Mouse (Mus musculus) heart, postnatal 10 days (tissue): ENCODE results near the gene Pacs1. TPM values are rescaled to one million over a fixed set of nuclear protein-coding genes. Genes with fewer than 3 reads are reported as not detected.
"Not testable (repeated sequence)": the region's sequence is repeated elsewhere in the genome, so short reads cannot be mapped to it uniquely, and the experiment has no call there.

Experiments
- DNase-seq, 2 experiments: peaks; one replicate each; pipeline ENCODE4 v3.0.0; 2021
- intact Hi-C: fragments of 180-260 bp; cut with DNase I; formaldehyde crosslinking; loops from one replicate; pipeline ENCODE4 v1.15.1; 2025
- total RNA-seq, 2 experiments: library from RNA; stranded (reverse); gene quantifications; 2 replicates each; pipeline ENCODE4 v1.2.3; 2021

Pacs1 gene
- total RNA-seq, 2 experiments from 2014 or later: 24.5 to 27.8 TPM

DNA sequence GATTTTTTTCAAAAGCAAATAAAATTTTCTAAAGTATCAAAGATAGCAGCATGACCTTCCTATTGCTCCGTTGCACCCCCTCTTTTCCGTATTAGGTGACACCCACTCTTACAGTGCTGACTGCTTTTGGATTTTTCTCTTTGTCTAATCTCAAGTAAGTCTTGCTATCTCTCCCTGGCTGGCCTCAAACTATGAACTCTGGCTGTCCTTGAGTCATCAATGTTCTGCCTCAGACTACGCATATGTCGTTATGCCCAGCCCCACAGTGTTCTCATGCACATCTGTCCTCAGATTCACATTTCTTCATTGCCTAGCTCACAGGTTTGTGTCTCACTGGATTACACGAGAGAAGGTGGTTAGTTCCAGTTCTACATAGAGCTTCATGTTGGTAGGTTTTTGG is 3.5 kb downstream of the Pacs1 start:
- intact Hi-C loops: no loop called here
- no peak for DNase-seq

DNA sequence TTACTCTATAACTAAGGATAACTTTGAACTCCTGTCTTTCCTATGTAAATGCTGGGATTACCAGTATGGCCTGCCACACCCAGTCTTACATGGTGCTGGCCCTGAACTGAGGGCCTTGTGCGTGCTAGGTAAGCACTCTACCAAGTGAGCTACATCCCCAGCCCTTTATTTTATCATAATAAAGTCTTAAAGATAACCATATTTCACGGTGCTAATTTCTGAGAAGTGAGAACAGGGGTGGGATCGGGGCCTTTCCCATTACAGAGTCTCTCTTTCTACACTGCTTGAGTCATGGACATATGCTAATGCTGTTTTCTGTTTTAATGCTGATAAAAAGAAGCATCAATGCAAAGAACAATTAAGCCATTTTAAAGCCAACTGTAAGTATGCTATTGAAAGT is 4.0 kb downstream of the Pacs1 start:
- no peak for DNase-seq
- intact Hi-C loops: no loop called here

DNA sequence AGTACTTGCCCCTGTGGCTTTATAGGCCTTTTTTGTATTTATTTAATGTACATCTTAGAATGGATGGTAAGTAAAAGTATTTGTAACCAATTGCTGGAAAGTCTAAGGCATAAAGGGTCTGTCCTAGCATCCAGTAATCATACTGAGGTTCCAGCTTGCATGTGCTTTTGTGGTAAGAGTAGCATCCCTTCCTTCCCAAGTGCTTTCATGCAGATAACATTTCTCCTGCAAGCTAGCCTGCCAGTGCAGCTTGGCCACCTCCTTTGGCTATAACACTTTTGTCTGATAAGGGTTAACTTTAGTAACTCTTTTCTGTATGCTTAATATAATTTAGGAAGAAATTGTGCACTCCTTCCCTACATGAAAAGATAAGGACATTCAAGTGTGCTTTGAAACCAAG is 4.9 kb downstream of the Pacs1 start:
- intact Hi-C loops: no loop called here

DNA sequence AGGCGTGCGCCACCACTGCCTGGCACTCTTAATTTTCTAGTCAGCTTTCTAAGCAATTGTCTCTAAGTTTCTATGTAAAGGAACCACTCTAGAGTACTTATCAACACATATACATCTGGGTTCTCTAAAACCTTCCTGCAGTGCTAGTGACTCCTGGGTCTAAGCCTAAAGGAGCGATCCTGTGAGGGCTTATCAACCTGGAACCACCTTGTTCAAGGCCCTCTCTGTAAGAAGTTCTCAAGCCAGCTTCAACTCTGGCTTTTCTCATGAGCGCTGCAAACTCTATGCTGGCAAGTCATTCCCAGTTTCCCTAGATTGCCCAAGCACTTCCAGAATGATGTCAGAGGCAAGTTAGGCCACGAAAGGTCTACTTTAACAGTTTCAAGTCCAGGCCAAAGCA is 5.9 kb downstream of the Pacs1 start:
- intact Hi-C loops: no loop called here
- no peak for DNase-seq

More for the DNA sequence above, 4.9 kb downstream of the Pacs1 start:
- DNase-seq: no peak

DNA sequence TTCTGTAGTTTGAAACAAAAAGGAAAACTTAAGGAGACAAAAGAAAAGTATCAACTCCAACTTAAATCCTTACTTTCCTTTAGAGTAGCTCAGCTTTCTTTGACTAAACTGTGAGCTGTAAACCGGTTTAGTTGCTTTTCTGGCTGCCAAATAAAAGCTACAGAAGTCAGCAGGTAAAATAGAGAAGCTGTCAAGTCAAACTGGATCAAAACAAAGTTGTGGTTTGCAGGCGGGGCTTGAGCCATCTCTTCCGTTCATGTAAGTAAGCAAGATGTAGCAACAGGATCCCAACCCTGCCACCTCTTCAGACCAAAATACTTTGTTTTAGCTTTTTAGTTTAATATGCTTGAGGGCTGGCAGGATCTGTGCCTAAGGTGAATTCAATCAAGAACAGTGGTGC is 15.8 kb downstream of the Pacs1 start:
- intact Hi-C loops: no loop called here
- peak in 1 of 2 experiments; percentile 21 for DNase-seq

DNA sequence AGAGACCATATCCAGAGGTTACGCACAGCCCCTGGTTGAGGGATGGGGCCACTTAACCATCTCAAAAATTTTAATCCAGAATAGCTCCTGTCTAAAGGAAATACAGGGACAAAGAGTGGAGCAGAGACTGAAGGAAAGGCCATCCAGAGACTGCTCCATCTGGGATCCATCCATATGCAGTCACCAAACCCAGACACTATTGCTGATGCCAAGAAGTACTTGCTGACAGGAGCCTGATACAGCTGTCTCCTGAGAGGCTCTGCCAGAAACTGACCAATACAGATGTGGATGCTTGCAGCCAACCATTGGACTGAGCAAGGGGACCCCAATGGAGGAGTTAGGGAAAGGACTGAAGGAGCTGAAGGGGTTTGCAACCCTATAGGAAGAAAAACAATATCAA is 35.9 kb downstream of the Pacs1 start:
- DNase-seq: peak; percentile 49 to 50
- intact Hi-C loops: not testable (repeated sequence)

DNA sequence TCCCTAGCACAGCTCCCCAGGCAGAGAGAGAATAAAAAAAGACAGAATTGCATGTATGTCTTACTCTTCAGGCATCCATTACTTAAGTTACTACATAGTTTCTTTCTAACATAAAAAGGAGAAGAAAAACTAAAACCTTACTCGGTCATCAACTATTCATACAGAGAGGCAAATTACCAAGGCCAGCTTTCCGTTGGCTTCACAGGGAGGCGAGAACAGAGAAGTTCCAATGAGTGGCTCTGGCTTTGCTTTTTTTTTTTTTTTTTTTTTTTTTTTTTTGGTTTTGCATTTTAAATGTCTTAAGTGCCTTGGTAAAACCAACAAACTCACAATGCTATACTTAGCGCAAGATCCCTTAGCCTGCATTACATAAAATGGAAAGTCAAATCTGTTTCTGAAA is 40.2 kb downstream of the Pacs1 start:
- no peak for DNase-seq
- intact Hi-C loops: no loop called here

DNA sequence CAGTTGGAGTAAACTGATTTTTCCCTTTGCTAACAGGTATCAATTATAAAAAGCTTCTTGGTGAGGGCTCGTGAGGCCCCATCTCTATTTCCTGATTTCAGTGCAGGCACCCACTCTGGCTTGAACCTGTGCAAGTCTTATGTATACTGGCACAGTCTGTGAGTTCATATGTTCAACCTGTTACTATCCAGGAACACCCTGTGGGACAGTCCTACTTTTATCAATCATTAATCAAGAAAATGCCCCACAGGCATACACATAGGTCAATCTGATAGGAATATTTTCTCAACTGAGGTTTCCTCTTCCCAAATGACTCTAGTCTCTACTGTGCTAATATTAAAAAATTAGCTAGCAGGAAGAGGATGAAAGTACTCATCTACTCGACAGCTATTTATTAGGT is 42.8 kb downstream of the Pacs1 start:
- DNase-seq: no peak
- intact Hi-C loops: no loop called here

DNA sequence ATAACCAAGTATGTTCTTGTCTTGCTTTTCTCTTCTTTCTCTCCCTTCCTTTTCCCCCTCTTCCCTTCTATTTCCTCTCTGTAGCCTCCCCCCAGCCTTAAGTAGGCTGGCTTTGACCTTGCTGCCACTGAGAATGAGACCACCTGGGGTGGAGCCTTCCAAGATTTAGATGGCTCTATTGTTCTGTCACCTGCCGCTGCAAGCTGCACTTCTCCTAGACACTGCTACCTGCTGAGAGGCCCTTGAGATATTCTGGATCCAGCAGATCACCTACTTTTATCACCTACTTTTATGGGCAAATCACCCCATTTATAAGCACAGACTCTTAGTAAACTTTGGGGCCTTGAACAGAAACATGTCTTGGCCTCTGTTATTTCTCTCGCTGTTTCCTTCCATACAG is 48.3 kb downstream of the Pacs1 start:
- intact Hi-C loops: no loop called here
- DNase-seq: no peak

DNA sequence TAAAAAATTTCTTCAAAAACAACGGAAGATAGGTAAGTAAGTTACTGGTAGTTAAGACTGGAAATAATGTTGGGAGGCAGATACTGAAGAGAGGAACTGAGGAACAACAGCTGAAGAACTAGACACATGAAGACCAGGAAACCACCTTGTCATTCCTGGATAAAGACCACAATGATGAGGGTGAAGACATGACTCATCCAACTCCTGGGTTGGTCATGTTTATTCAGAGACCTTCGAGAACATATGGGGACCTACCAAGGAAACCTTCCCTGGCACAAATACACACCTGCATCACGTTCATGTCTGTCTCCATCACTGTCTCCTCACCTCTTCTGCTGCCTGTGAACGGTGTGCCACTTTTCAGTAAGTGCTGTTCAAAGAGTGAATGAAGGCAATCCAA is 48.8 kb downstream of the Pacs1 start:
- intact Hi-C loops: no loop called here
- no peak for DNase-seq

DNA sequence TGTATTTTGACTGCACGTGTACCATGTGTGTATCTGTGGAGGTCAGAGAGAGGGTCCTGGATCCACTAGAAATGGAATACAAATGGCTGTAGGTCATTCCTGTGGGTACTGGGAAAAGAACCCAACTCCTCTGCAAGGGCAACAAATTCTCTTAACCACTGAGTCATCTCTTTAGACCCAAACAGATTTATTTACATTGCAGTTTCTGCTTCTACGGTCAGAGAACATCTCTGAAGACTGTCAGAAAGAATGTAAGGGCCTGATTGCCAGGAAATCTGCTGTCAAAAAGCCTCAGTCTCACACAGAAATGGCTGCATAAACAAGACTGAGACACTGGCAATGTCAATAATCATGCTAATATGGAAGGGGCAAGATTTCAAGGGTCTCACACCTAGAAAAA is 51.0 kb downstream of the Pacs1 start:
- DNase-seq: no peak
- intact Hi-C loops: no loop called here

DNA sequence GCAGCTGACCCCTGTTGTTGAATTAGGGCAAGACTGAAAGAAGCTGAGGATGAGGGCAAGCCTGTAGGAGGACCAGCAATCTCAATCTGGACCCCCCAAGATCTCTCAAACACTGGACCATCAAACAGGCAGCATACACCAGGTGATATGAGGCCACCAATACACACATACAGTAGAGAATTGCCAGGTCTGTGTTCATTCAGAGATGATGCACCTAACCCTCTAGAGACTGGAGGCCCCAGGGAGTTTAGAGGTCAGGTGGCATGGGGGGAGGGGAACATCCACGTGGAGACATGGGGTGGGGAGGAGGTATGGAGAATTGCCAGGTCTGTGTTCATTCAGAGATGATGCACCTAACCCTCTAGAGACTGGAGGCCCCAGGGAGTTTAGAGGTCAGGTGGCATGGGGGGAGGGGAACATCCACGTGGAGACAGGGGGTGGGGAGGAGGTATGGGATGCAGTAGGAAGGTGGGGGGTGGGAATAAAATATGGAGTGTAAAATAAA is 51.6 kb downstream of the Pacs1 start:
- intact Hi-C loops: not testable (repeated sequence)

DNA sequence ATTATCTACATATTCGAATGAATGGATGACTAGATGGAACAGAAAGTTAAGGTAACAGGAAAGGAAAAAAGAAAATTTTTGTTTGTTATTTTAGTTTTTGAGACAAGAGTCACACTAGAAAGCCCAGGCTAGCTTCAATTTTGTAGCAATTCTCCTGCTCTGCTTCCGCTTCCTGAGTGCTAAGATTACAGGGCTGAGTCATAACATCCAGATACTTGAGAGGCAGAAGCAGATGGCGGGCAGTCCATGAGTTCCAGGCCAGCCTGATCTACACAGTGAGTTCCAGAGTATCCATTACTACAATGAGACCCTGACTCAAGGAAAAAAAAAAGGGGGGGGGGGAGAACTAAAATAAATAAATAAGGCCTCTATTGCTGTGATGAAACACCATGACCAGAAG is 52.5 kb downstream of the Pacs1 start:
- no peak for DNase-seq
- intact Hi-C loops: no loop called here

More for the DNA sequence above, 51.6 kb downstream of the Pacs1 start:
- DNase-seq: not testable (repeated sequence)

DNA sequence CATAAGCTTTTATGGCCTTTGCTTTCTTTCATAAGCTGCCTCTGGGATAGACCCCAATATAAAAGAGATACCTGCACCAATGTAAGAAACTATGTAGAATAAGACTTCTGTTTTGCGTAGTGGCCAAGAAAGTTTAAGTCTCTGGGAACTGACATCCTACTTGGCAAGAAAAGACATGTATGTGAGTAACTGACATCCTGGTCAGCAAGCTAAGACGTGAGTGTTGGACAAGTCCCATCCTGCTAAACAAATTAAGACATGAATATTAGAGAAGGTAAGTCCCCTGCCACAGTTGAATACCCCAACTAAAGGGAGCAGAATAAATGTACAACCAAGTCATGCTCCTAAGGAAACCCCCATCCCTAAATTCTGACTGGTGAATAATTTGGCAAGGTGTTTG is 71.2 kb downstream of the Pacs1 start:
- no peak for DNase-seq
- intact Hi-C loops: no loop called here

DNA sequence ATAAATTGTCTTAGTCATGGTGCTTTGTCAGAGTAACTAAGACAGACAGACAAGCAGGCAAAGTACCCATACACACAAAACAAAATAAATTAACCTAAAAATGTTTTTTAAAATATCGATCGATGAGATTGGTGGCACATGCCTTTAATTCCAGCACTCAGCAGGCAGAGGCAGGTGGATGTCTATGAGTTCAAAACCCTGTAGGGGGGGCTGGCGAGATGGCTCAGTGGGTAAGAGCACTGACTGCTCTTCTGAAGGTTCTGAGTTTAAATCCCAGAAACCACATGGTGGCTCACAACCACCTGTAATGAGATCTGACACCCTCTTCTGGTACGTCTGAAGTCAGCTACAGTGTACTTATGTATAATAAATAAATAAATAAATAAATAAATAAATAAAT is 72.3 kb downstream of the Pacs1 start:
- DNase-seq, intact Hi-C loops: not testable (repeated sequence)

DNA sequence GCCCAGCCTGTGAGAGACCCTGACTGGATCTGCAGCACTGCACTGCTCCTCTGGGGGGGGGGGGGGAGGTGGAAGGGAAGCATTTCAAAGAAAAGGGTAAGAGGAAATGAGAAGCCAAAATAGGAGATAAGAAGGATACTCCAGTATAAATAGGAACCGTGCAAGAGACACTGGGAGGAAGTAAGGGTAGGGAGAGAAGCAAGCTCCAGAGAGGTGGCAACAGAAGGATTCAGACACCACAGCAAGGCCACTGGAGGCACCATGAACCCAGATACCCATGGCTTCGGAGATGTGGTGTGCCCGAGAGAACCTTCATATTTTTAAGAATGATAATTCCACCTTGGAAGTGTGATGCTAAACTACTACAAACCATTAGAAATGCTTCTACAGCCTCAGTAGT is 74.4 kb downstream of the Pacs1 start:
- intact Hi-C loops: loop anchor here (5.0 kb wide), 1 partner anchor 129 kb away; no protein-coding TSS in a partner anchor

DNA sequence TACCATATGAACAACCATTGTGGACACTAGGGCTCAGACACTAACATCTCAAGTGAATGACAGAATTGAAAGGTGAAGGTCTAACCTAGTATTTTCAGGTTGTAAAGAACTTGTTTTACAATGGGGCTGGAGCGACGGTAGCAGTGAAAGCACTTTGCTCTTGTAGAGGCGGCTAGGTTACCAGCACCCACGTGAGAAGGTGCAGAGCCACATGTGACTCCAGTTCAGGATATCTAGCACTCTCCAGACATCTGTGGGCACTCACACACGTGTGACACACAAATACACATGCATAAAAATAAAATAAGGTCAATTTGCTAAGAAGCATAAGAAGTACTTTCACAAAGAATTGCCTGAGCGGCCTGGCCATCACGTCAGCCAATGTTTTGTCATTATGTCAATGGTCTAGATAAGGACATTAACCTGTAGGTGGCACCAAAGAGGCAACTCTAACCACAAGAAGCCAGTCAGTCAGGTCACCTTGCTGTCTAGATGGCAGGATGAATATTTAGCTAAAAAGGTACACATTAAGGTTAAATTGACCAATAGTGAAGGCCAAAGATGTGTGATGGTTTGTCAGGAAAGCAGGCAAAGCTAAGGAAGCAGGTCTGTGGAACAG is 77.4 kb downstream of the Pacs1 start:
- intact Hi-C loops: loop anchor here (2.0 to 5.0 kb wide), 2 partner anchors 79 to 132 kb away; no protein-coding TSS in a partner anchor
- DNase-seq: peak; percentile 74

More for the DNA sequence above, 74.4 kb downstream of the Pacs1 start:
- no peak for DNase-seq

DNA sequence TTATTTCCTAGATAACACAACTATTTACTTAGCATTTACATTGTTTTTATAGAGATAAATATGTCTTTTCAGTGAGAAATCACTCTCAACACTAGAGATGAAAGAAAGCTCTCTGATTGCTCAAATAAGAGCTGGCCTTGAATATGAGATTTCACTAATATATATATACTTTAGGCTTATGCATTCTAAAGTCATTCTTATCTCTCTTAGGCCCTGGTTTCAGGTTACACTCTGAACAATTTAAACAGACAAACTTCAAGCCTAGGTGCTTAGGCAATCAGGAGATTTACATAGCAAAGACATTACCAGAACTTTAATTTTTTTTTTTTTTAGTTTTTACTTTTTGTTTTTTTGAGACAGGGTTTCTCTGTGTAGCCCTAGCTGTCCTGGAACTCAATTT is 80.5 kb downstream of the Pacs1 start:
- no peak for DNase-seq
- intact Hi-C loops: loop anchor here (5.0 kb wide), 1 partner anchor 155 kb away; the partner anchor contains the start of gene Cst6

DNA sequence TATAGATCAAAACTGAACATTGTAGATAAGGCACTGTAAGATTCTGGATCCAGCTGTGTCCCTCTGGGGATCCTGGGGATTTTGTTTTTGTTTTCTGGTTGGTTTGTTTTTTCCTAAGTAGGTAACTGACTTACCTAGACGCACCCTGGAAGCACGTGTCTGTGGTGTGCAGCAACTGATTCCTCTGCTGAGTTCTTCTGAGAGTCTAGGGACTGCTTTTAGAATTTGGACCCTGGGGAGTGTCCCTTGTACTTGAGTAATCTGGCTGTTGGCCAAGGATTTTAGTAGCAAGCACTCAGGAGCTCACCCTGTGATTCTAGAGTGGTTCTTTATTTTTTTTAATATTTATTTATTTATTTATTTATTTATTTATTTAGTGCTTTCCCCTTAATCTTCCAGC is 85.5 kb downstream of the Pacs1 start:
- intact Hi-C loops: no loop called here
- DNase-seq: peak in 1 of 2 experiments; percentile 6

DNA sequence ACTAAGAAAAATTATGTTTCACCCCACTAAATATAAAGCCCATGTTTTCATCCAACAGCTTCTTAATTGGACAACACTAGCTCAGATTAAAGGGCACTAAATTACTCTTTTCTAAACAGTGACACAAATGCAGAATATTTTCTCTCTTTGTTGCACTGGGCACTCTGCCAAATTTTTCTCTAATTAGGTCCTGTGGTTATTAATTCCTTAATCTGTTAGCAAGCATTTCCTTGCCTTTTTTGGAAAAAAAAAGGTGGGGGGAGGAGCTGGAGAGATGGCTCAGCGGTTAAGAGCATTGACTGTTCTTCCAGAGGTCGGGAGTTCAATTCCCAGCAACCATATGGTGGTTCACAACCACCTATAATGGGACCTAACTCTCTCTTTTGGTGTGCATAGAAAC is 91.0 kb downstream of the Pacs1 start:
- DNase-seq: no peak
- intact Hi-C loops: no loop called here

DNA sequence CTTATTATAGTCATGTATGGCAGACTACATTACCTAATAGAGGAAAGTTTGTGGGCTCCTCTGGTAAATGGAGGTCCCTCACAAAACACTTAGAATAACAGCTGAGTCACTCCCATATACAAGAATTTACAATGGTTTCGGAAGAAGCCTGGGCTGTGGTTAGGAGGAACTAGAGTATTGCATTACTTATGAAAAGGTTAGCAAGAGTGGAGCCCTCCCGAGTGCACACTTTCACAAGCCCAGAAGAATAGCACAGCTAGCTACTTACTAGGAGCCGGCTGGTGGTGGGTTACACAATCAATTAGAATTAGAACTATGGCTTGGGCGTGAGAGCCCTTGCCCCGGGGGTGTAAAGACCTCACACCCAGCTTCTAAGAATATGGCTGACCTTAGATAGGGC is 94.3 kb downstream of the Pacs1 start:
- DNase-seq: no peak
- intact Hi-C loops: no loop called here

DNA sequence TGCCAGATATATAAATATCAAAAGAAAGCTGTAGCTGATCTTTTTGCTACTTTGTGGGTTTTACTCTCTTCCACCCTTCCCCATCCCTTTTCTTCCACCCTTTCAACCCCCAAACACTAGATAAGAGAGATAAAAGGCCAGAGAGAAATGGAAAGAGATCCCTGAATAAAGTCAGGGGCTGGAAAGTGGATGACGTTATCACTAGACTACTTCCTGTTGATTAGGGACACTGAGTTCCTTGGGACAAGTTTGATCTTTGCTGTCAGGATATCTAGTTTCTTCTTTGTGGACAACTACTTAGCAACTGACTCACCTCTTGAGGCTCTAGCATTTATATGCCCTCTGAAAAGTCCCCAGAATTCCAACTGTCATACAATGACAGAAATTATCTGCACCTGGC is 102.5 kb downstream of the Pacs1 start:
- intact Hi-C loops: no loop called here
- DNase-seq: no peak

DNA sequence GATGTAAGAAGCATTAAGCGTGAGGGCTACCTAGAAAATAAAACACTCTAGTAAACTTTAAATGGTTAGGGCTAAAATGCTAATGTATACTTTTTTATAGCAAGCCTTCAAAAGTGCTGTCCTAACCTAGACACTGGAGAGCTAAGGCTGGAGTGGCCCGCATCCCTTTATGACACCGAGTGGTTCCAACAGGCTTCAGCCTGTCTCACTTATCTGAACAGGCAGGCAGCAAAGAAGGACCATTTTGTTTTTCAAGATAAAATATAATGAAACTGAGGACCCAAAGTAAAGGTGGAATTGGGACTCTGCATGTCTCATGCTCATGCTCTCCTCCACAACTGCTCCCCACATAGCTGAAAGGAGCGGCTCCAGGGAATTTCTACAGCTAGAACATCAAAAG is 105.4 kb downstream of the Pacs1 start:
- no peak for DNase-seq
- intact Hi-C loops: no loop called here
